Mouse (Mus musculus): ENCODE data around the gene E330017A01Rik.

- no peak for TF ChIP-seq CTCF (IDR thresholded peaks at IDR 0.05)
- no peak for TF ChIP-seq EP300 (IDR thresholded peaks at IDR 0.05)
Observed at GRCm38 (mm10) chr16:58638689-58639175, at the start of gene E330017A01Rik.
